In genomic region chr8:111536031-111536977, GRCm38 (mm10) we compare ENCODE assay signal across 8 mouse cellular contexts. TPM values are rescaled to one million over a fixed set of nuclear protein-coding genes. Genes with fewer than 3 reads are reported as not detected.
DNase-seq lines count a peak whose midpoint lies in the region; ATAC-seq and TF ChIP-seq lines count a peak whose summit lies in the region.

TSS of gene Znrf1 (plus strand) at chr8:111536097.

- ATAC-seq in embryonic facial prominence, embryonic 15.5 days (ENCODE audit: insufficient number of reproducible peaks, low FRiP score, low TSS enrichment, low read depth): peak; percentile 93
- ATAC-seq in monocyte, adult 5-6 weeks (replicated peaks; ENCODE audit: insufficient number of reproducible peaks, low FRiP score, low TSS enrichment, poor library complexity, severe bottlenecking): peak; percentile 68

- TF ChIP-seq CTCF in bone marrow, adult 2 months (IDR thresholded peaks at IDR 0.05; ENCODE audit: control insufficient read depth, insufficient read depth, low read length): peak; percentile 71

- H3K9ac ChIP-seq in embryonic facial prominence, embryonic 15.5 days: peak within 1 kb of the TSS; percentile 74

- no peaks in the 10 kb centered on the region for H3K27me3 ChIP-seq in embryonic facial prominence, embryonic 15.5 days

- peaks cover 2% of the 10 kb centered on the region for H3K4me1 ChIP-seq in bone marrow, adult 2 months (ENCODE audit: control insufficient read depth, insufficient read depth, low read length)
- peaks cover 38% of the 10 kb centered on the region for H3K4me1 ChIP-seq in embryonic facial prominence, embryonic 15.5 days

- H3K4me2 ChIP-seq in embryonic facial prominence, embryonic 15.5 days (replicated peaks): peak within 1 kb of the TSS; percentile 77

- peak within 1 kb of the TSS; percentile 96 for H3K27ac ChIP-seq in bone marrow, adult 2 months (ENCODE audit: control insufficient read depth, insufficient read depth, low read depth, low read length, poor library complexity)
- H3K27ac ChIP-seq in embryonic facial prominence, embryonic 15.5 days (replicated peaks): peak within 1 kb of the TSS; percentile 93

- peak; percentile 71 to 72 for DNase-seq in B cell, adult 2 months
- DNase-seq in heart, adult 9 months (ENCODE audit: low spot score in 2 of 2): peak; percentile 79 to 80
- DNase-seq in kidney, adult 9 months: peak; percentile 81
- peak; percentile 85 for DNase-seq in liver
- DNase-seq in spleen, postnatal 4 days (ENCODE audit: low spot score in 2 of 2): peak; percentile 69 to 86

- peak; percentile 33; the same call in 1 of the 2 replicates for TF ChIP-seq POLR2A in bone marrow, adult 2 months (IDR thresholded peaks at IDR 0.05; ENCODE audit: borderline replicate concordance, control insufficient read depth, low read depth, low read length)

- no peaks in the 10 kb centered on the region for H3K9me3 ChIP-seq in embryonic facial prominence, embryonic 15.5 days (replicated peaks)

- peak within 1 kb of the TSS; percentile 71 for H3K4me3 ChIP-seq in bone marrow, adult 2 months (replicated peaks; ENCODE audit: control insufficient read depth, low read depth, low read length)
- H3K4me3 ChIP-seq in embryonic facial prominence, embryonic 15.5 days (replicated peaks): peak within 1 kb of the TSS; percentile 72

- under 1% methylated on average over 83 of the region's 100 CpGs for WGBS in bone marrow, adult 2 months
- WGBS in embryonic facial prominence, embryonic 15.5 days: under 1% methylated on average over 79 of the region's 100 CpGs

- H3K36me3 ChIP-seq in embryonic facial prominence, embryonic 15.5 days: no peaks in the 10 kb centered on the region

RNA-seq across cellular contexts. Expression of gene Znrf1, which starts in this region (rescaled TPM):
- polyA plus RNA-seq in bone marrow, adult 2 months (2011; ENCODE audit: insufficient read depth, insufficient read length, low replicate concordance, missing spikeins): 41.3 and 124 TPM in 2 replicates
- polyA plus RNA-seq in embryonic facial prominence, embryonic 15.5 days (2015; fragmentation: Nextera tagmentation; extraction: Ambion mirVana): 41.1 and 42.7 TPM in 2 replicates
- total RNA-seq in monocyte, adult 5-6 weeks (2017): 25.0 to 32.6 TPM (median 27.0 TPM) in 3 replicates

Comparison
In these comparisons a context has a peak if more than half of its experiments do, and no peak if none do; other contexts are left out.
1. Peak in every context shown above with its lines: DNase-seq, ATAC-seq, H3K4me3 ChIP-seq and H3K27ac ChIP-seq.